Mouse (Mus musculus): ENCODE data around the gene Csrp3.

Csrp3 gene

DNA sequence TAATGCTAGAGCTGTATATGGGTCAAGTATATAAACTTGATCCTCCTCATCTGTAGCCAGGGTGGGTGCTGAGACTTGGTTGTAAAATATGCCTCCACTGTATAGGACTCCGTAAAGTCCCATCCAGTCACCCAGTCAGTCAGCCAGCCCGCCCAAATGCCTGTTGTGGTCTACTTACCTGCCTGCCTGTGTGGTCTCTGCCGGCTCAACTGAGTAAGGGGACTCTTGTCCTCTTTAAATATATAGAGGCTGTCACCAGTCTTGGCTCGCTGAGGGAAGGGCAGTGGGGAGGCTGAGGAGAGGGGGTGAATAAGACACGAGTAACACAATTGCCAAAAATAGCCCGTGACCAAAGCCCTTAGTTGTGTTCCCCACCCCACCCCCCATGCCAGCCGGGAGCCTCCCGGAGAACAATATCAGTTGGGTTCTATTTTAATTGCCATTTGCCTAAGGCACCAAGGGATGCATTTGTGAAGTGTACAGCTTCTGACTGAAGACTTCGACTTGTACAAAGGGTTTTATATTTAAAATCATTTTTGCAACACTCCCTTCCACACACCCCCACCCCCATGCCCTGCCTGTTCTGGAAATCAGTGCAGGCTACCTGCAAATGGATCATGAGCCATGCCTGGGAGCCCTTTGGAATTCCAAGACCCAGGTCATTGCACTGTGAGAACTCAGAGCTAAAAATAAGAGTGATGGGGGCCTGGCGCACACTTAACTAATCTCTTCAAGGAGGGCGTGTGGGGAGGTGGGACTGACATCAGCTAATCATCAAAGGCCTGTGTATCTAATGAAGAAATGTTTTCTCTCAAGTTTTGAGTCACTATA is at the start of gene Csrp3:
Csrp3 (minus strand) TSS at position 214 of the 831 bp plus-strand sequence.
- in situ Hi-C loops (cut with MboI, MseI): no loop called here

- in situ Hi-C loops (cut with MboI, MseI): loop anchor here (10.0 kb wide), 1 partner anchor 219 kb away; no protein-coding TSS in a partner anchor
Observed at GRCm38 (mm10) chr7:48896051-48896450, 48.2 kb upstream of the Csrp3 start.

DNA sequence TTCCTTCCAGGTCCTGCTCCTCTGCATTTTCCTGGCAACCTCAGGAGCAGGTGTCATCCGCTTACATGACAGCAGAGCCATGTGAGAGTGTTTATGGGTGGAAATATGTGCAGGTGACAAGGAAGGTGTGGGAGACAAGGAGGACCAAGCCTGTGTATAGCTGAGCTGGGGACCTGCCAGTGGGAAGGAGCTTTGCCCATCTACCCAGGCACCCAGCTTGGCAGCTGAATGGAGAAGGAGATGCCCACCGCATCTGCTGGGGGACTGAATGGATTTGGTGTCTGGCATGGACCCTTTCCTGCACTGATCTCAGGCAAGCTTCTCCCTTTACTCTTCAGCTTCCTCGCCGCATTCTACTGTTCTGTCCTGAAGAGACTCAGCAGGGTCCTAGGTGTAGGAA is 47.6 kb upstream of the Csrp3 start:
- in situ Hi-C loops (cut with MboI, MseI): loop anchor here (10.0 kb wide), 1 partner anchor 219 kb away; no protein-coding TSS in a partner anchor

DNA sequence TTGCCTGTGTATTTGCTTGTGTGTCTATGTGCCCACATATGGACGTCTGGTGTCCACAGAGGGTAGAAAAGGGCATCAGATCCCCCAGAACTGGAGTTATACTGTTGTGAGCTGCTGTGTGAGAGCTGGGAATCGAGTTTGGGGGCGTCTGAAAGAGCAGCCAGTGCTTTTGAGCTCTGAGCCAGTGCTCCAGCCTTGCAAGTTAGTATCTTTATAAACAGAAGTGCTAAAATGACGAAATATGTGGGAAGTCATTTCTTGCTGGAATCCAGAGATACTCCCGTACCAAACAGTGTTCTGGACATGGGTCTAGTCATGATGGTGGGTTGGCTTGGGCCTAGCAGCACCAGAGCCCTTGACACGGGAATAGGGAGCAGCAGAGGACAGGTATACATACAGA is 46.9 kb upstream of the Csrp3 start:
- in situ Hi-C loops (cut with MboI, MseI): loop anchor here (10.0 kb wide), 1 partner anchor 220 kb away; no protein-coding TSS in a partner anchor

DNA sequence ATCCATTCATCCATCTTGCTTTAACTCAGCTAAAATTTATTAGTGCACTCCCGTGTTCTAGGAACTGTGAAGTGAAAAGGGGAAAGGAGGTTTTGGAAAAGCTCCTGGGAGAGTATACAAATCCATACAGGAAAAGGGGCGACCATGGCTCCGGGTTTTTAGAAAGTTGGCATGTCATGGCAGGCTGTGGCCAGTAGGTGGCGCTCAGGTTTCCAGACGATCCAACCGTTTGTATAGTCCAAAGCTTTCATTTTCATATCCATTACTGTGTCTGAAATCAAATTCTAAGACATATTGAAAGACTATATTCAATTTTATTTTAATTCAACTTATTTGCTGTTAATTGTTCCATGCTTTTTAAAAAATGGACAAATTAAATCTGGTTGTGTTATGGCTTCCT is 46.3 kb upstream of the Csrp3 start:
- in situ Hi-C loops (cut with MboI, MseI): loop anchor here (10.0 kb wide), 1 partner anchor 221 kb away; no protein-coding TSS in a partner anchor

DNA sequence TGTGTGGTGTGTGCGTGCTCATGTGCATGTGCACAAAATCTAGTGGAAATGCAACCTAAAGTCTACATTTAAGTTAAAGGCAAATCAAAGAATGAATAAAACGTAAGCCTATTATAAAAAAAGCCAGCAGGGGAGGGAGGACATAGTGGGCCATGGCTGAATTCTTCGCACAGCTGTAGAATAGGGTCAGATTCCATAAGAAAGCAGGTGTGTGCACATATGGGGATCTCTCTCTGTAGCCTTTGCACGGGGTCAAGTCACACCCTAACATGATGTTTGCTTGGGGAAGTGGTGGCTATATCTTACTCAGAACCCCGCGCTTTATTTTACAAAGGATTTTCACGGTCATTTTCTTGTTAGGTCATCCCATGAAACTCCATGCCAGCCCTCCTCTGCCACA is 45.3 kb upstream of the Csrp3 start:
- in situ Hi-C loops (cut with MboI, MseI): loop anchor here (10.0 kb wide), 1 partner anchor 222 kb away; no protein-coding TSS in a partner anchor

DNA sequence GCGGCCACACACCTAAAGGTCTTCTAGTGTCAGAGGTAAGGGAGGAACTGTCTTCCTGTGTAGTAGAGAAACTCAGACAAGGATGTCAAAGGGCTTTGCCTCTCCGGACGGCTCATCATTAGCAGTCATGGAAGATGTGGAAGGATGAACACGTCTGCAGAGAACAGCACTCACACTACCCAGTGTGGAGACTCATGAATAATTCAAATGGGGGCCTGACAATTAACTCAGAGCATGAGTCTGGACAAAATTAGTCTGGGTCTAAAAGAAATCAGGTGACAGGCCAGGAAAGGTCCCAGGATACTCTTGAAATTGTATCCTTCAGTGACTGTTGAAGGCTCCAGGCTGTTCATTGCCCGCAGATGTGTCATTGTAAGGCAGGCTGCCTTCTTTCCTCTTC is 43.2 kb upstream of the Csrp3 start:
- in situ Hi-C loops (cut with MboI, MseI): loop anchor here (10.0 kb wide), 1 partner anchor 224 kb away; no protein-coding TSS in a partner anchor

GRCm38 (mm10) chr7:48888751-48889150 is 40.9 kb upstream of the Csrp3 start:
- in situ Hi-C loops (cut with MboI, MseI): no loop called here

GRCm38 (mm10) chr7:48887973-48888372 is 40.1 kb upstream of the Csrp3 start:
- in situ Hi-C loops (cut with MboI, MseI): no loop called here

- in situ Hi-C loops (cut with MboI, MseI): no loop called here
Observed at GRCm38 (mm10) chr7:48884266-48884611, 36.4 kb upstream of the Csrp3 start.

GRCm38 (mm10) chr7:48883525-48884265 is 35.9 kb upstream of the Csrp3 start:
- in situ Hi-C loops (cut with MboI, MseI): no loop called here

DNA sequence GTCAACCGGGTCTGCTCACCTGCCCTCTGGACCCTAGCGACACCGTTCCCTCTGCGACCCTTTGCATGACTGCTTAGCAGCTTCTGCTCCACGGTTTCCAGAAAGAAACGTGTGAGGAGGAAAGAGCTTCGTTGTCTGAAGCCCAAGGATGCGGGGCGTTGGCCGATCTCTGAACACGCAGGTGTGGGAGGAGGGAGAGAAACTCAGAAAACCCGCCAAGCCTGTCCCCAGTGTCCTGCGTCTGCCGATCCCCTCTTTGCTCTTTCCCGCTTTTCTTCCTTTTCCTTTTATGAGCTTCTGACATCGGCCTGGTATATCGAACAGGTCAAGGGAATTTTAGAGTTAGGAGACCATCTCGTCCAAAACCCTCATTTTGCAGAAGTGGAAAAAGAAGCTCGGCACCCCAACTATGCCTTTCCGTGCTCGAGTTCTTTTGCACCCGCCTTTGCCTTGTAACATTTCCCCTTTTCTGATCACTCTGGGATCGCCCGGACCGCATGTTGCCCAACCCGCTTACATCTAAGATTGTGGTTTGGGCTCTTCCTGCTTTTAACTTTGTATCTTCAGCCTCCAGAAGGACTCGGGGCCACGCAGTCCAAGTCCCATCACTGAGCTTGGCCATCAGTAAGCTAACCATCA is 34.3 kb upstream of the Csrp3 start:
- in situ Hi-C loops (cut with MboI, MseI): no loop called here

DNA sequence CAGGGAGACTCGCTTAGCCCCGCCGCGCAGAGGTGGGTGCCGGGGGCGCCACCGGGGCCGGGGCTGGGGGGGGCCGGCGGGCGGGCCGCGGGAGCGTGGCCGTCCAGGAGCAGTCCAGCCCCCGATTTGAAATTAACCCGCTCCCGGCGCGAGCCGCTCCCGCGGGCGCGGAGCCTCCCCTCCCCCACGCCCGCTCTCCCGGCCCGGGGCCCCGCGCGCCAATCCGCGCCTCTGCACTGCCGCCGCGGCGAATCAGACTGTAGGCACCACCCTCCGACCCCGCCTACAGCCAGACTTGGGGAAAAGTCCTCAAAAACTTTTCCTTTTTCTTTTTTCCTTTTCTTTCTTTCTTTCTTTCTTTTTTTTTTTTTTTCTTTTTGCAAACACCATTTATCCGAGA is 33.7 kb upstream of the Csrp3 start, which contains the start of gene E2f8:
E2f8 (minus strand) TSS at position 111 of the 400 bp plus-strand sequence.
- in situ Hi-C loops (cut with MboI, MseI): no loop called here

DNA sequence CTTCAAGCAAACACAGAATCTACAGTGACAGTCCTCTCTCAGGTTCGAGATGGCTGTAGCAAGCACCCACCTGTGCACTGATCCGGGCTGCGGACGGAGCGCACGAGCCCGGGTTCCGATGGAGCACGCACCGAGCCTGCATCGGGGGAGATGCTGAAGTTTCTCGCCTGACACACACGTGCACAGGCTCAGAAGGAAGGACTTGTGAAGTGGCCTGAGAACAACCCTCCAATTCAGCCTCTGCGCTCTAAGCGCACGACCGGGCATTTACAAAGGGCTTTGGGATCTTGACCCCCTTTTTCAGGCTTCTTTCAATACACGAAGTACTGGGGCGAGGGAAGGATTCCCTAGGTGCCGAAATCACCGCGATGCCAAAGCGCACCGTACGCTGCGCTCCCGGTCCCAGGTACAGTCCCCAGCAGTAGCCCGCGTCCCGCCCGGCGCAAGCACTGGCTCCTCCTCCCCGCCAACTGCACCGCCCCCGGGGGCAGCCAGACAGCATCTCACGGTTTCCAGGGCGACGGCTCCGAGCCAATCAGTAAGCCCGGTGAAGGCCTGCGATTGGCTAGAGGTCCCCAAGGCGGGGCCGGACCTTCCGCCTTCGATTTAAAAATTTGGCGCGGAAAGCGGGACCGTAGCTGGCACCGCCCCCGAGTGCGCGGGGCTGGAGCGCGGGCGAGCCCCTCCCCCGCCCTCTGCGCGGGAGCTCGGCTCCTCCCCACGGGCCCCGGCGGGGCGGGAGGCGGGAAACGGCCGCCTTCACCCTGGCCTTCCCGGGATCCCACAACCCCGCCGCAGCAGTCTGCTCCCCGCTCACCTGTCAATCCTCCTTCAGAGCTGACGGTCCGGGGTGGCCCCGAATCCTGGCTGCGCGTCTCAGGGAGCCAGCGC is 33.0 kb upstream of the Csrp3 start:
- in situ Hi-C loops (cut with MboI, MseI): no loop called here

GRCm38 (mm10) chr7:48879574-48879973 is 31.7 kb upstream of the Csrp3 start:
- in situ Hi-C loops (cut with MboI, MseI): loop anchor here (5.0 kb wide), 2 partner anchors 127 to 898 kb away; partner anchors contain the start of gene Prmt3

DNA sequence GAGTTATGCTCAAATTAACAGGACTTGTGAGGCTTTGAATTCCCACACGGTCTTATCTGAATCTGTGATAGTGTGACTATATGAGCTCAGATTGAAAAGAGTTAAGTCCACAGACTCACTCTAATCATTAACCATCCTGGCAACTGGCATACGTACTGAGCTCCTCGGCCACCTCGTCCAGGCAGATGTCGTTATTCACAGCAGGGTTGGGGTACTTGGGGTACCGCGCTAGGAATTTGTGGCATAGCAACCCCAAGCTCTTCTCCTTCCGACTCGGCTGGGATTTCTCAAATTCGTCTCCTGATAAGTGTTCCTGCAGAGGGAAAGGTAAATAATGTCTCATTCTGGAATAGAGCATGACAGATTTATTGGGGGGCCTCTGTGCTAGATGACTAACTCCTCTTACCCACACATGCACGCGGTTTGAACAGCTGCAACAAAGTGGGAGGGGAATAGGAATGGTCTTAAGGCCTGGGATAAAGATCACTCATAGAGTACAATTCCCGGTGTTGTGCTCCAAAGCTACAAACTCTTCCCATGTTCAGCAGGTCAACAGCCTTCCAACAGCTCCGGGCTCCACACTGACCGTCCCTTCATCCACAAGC is 30.1 kb upstream of the Csrp3 start:
- in situ Hi-C loops (cut with MboI, MseI): loop anchor here (5.0 kb wide), 2 partner anchors 126 to 899 kb away; partner anchors contain the start of gene Prmt3

DNA sequence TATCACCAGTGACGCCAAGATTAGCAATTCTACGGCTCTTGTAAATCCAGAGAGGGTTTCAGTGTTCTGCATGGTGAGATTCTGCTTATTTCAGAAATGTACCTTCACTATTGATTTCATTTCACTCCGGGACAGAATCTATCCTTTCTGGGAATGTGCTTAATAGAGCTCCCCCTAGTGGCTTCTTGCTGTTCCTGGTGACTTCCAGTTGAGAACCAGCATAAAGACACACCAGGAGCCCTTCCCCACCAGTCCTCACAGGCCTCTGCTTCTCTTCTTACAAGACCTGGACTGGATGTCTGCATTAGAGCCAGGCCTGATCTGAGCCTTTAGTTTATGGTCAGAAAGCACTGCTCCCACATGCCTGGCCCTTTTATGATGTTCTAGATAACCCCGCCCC is 28.7 kb upstream of the Csrp3 start:
- in situ Hi-C loops (cut with MboI, MseI): loop anchor here (5.0 kb wide), 2 partner anchors 124 to 901 kb away; partner anchors contain the start of gene Prmt3

- in situ Hi-C loops (cut with MboI, MseI): loop anchor here (5.0 kb wide), 2 partner anchors 123 to 902 kb away; partner anchors contain the start of gene Prmt3
Observed at GRCm38 (mm10) chr7:48875096-48875495, 27.3 kb upstream of the Csrp3 start.

DNA sequence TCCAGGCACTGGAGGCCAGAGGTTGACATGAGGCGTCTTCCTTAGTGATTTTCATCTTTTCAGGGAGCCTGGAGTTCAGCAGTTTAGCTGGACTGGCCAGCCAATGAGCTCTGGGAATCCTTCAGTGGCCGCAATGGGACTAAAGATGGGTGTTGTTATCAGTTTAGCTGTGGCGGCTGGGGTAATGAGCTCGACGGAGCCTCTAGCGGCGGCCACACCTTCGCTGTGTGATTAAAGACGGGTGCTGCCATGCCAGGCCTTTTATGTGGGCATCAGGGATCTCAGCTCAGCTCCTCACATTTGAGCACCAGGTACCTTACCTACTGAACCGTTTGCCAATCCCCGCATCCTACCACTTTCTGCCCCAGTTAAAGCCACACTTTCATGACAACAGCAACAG is 23.5 kb upstream of the Csrp3 start:
- in situ Hi-C loops (cut with MboI, MseI): no loop called here

GRCm38 (mm10) chr7:48870579-48871180 is 22.8 kb upstream of the Csrp3 start:
- in situ Hi-C loops (cut with MboI, MseI): no loop called here

Measured in T-helper 1 cell (primary cell).